Mouse (Mus musculus): ENCODE measurements around the gene Tsc22d1. TPM values are rescaled to one million over a fixed set of nuclear protein-coding genes. Genes with fewer than 3 reads are reported as not detected.

Tsc22d1 gene
- polyA plus RNA-seq, 1 experiment from 2014 or later, result 116 TPM

- no peaks in the 10 kb centered on the region for H3K9me3 ChIP-seq (replicated peaks)
- DNase-seq (peak; percentile 68), ATAC-seq (ENCODE audit: low read depth) (peak; percentile 49)
- H3K36me3 ChIP-seq, result peaks cover 24% of the 10 kb centered on the region
- H3K9ac ChIP-seq, result peak overlapping the region; percentile 92
- H3K4me3 ChIP-seq (replicated peaks), result peak overlapping the region; percentile 77
- H3K4me2 ChIP-seq, result peak overlapping the region; percentile 75
- no peaks in the 10 kb centered on the region for H3K27me3 ChIP-seq
- H3K4me1 ChIP-seq (replicated peaks), result peaks cover 38% of the 10 kb centered on the region
- WGBS (ENCODE audit: insufficient replicate concordance), result under 1% methylated on average over 31 of the region's 31 CpGs
- H3K27ac ChIP-seq, result peak overlapping the region; percentile 93
Observed at GRCm38 (mm10) chr14:76505439-76506220, 90.9 kb downstream of the Tsc22d1 start.

- Histone ChIP-seq H3K36me3 (peaks cover 24% of the 10 kb centered on the region), H3K4me2 (peak overlapping the region; percentile 75), H3K9me3 (replicated peaks) (no peaks in the 10 kb centered on the region), H3K4me3 (replicated peaks) (peak overlapping the region; percentile 77), H3K27ac (peak overlapping the region; percentile 93), H3K4me1 (replicated peaks) (peaks cover 37% of the 10 kb centered on the region), H3K9ac (peak overlapping the region; percentile 92), H3K27me3 (no peaks in the 10 kb centered on the region)
- WGBS (ENCODE audit: insufficient replicate concordance), result 75% methylated on average over 27 of the region's 27 CpGs
- DNase-seq (no peak), ATAC-seq (ENCODE audit: low read depth) (no peak)
Observed at GRCm38 (mm10) chr14:76506425-76507205, 91.9 kb downstream of the Tsc22d1 start.

- no peak for DNase-seq
- H3K9me3 ChIP-seq (replicated peaks), result no peaks in the 10 kb centered on the region
- H3K9ac ChIP-seq, result peak overlapping the region; percentile 92; the same call in 1 of the 2 replicates
- peaks cover 24% of the 10 kb centered on the region for H3K36me3 ChIP-seq
- H3K4me2 ChIP-seq, result peak overlapping the region; percentile 75
- H3K27ac ChIP-seq, result peak overlapping the region; percentile 65; the same call in 1 of the 2 replicates
- no peaks in the 10 kb centered on the region for H3K27me3 ChIP-seq
- WGBS (ENCODE audit: insufficient replicate concordance), result 93% methylated on average over 7 of the region's 7 CpGs
- H3K4me3 ChIP-seq (replicated peaks), result peak overlapping the region; percentile 77
- ATAC-seq (ENCODE audit: low read depth), result no peak
- H3K4me1 ChIP-seq (replicated peaks), result peaks cover 37% of the 10 kb centered on the region
Observed at GRCm38 (mm10) chr14:76507357-76507756, 92.6 kb downstream of the Tsc22d1 start.

DNA sequence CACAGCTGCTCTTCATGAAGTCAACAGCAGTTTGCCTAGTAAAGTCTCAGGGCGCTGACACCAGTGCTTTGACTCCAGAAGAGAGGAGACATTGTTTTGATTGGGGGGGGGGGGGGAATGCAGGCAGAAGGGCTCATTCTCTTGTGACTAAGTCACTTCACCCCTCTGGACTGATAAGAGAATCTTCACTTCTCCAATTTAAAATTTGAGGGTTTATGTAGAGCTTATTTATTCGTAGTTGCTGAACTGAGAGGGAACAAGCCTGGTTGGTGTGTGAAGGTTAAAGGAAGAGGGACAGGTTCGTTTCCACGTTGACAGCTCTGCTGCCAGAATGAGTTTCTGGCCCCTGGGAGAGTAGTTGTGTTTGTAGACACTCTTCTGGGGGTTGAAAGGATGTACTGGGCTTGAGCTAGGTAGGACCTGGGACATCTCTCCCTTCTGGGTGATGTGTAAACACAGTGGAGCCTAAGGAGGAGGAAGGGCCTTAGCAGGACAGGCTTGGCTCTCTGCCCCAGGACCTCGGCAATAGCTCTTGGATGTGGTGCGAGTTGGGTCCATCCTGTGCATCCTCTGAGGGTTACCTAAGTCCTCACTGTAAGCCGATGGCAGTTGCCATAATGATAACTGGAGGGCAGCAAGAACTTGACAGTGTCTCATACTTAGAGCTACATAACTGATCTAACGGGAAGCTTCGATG, 93.2 kb downstream of the Tsc22d1 start:
- Histone ChIP-seq H3K27me3 (no peaks in the 10 kb centered on the region), H3K9me3 (replicated peaks) (no peaks in the 10 kb centered on the region), H3K27ac (peak overlapping the region; percentile 65), H3K9ac (peak overlapping the region; percentile 92; the same call in 1 of the 2 replicates), H3K4me1 (replicated peaks) (peaks cover 40% of the 10 kb centered on the region), H3K36me3 (peaks cover 24% of the 10 kb centered on the region), H3K4me2 (peak overlapping the region; percentile 75), H3K4me3 (replicated peaks) (peak overlapping the region; percentile 77)
- ATAC-seq (ENCODE audit: low read depth) (no peak), DNase-seq (no peak)
- WGBS (ENCODE audit: insufficient replicate concordance), result 75% methylated on average over 9 of the region's 9 CpGs

- ATAC-seq (ENCODE audit: low read depth) (no peak), DNase-seq (no peak)
- WGBS (ENCODE audit: insufficient replicate concordance), result 83% methylated on average over 10 of the region's 10 CpGs
- H3K9me3 ChIP-seq (replicated peaks), result no peaks in the 10 kb centered on the region
- no peak overlapping the region for H3K9ac ChIP-seq
- no peak overlapping the region for H3K4me3 ChIP-seq (replicated peaks)
- no peak overlapping the region for H3K27ac ChIP-seq
- peaks cover 24% of the 10 kb centered on the region for H3K36me3 ChIP-seq
- H3K27me3 ChIP-seq, result no peaks in the 10 kb centered on the region
- no peak overlapping the region for H3K4me2 ChIP-seq
- H3K4me1 ChIP-seq (replicated peaks), result peaks cover 42% of the 10 kb centered on the region
Observed at GRCm38 (mm10) chr14:76508701-76509100, 93.9 kb downstream of the Tsc22d1 start.

DNA sequence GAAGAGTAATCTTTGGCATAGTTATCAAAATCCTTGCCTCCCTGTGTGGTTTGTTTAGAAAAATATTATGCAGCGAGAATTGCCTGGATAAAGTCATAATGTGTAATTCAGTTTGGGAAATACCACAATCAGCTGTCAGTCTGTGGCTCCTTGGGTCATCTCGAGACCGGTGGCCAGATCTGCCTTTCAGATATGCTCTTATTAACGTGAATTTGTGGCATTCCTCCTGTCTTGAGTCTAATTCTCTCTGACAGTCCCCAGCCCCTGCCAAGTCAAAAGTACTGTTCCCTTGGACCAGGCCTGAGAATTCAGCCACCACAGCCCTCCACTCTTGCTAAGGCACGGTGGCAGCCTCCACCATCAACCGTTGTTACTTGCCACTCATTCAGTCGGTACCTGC, 97.2 kb downstream of the Tsc22d1 start:
- Histone ChIP-seq H3K4me1 (replicated peaks) (peaks cover 58% of the 10 kb centered on the region), H3K4me2 (no peak overlapping the region), H3K36me3 (peaks cover 13% of the 10 kb centered on the region), H3K9me3 (replicated peaks) (no peaks in the 10 kb centered on the region), H3K27ac (no peak overlapping the region), H3K9ac (no peak overlapping the region), H3K27me3 (no peaks in the 10 kb centered on the region), H3K4me3 (replicated peaks) (no peak overlapping the region)
- ATAC-seq (ENCODE audit: low read depth) (no peak), DNase-seq (no peak)
- 65% methylated on average over 7 of the region's 7 CpGs for WGBS (ENCODE audit: insufficient replicate concordance)

- Histone ChIP-seq H3K27me3 (no peaks in the 10 kb centered on the region), H3K36me3 (no peaks in the 10 kb centered on the region), H3K27ac (no peak overlapping the region), H3K4me2 (no peak overlapping the region), H3K9me3 (replicated peaks) (no peaks in the 10 kb centered on the region), H3K4me1 (replicated peaks) (peaks cover 61% of the 10 kb centered on the region), H3K9ac (no peak overlapping the region), H3K4me3 (replicated peaks) (no peak overlapping the region)
- no peak for DNase-seq
- WGBS (ENCODE audit: insufficient replicate concordance), result 39% methylated on average over 11 of the region's 11 CpGs
- no peak for ATAC-seq (ENCODE audit: low read depth)
Observed at GRCm38 (mm10) chr14:76513395-76514049, 98.8 kb downstream of the Tsc22d1 start.

DNA sequence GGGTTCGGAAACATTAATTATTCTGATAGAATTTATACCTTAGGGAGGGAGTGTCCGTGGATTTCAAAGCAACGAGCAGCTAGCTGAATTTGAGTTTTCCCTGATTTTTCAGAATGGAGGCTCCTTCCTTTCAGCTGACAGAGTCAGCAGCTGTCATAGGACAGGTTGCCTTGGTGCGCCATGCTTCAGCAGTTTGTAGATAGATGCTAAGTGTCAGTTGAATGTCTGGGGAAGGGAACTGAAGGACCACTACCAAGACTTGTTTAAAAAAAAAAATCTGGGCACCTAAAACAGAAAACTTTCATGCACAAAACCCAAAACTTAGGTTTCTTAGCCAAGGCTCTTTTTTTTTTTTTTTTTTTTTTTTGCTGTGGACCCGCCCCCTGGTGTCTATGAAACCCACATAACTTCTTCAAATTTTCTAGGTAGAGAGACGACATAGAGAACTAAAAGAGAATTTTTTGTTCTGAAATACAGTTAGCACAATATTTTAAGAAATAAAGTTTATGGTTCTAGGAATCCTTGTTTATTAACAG, 99.4 kb downstream of the Tsc22d1 start:
- Histone ChIP-seq H3K27ac (no peak overlapping the region), H3K4me2 (no peak overlapping the region)
- no peak for ATAC-seq (ENCODE audit: low read depth)

GRCm38 (mm10) chr14:76515620-76516019, 100.9 kb downstream of the Tsc22d1 start:
- Histone ChIP-seq H3K36me3 (no peaks in the 10 kb centered on the region), H3K9me3 (replicated peaks) (no peaks in the 10 kb centered on the region), H3K4me1 (replicated peaks) (peaks cover 74% of the 10 kb centered on the region), H3K9ac (no peak overlapping the region), H3K27me3 (no peaks in the 10 kb centered on the region), H3K27ac (no peak overlapping the region), H3K4me3 (replicated peaks) (no peak overlapping the region), H3K4me2 (no peak overlapping the region)
- no peak for ATAC-seq (ENCODE audit: low read depth)
- no peak for DNase-seq
- WGBS (ENCODE audit: insufficient replicate concordance), result 69% methylated on average over 7 of the region's 7 CpGs

More for the DNA sequence above, 99.4 kb downstream of the Tsc22d1 start:
- Histone ChIP-seq H3K9me3 (replicated peaks) (no peaks in the 10 kb centered on the region), H3K36me3 (no peaks in the 10 kb centered on the region), H3K9ac (no peak overlapping the region), H3K4me3 (replicated peaks) (no peak overlapping the region), H3K4me1 (replicated peaks) (peaks cover 63% of the 10 kb centered on the region), H3K27me3 (no peaks in the 10 kb centered on the region)
- WGBS (ENCODE audit: insufficient replicate concordance), result 52% methylated on average over 6 of the region's 6 CpGs
- DNase-seq, result no peak

- Histone ChIP-seq H3K36me3 (no peaks in the 10 kb centered on the region), H3K9ac (no peak overlapping the region), H3K4me3 (replicated peaks) (no peak overlapping the region), H3K4me1 (replicated peaks) (peaks cover 81% of the 10 kb centered on the region), H3K27me3 (no peaks in the 10 kb centered on the region), H3K9me3 (replicated peaks) (no peaks in the 10 kb centered on the region), H3K4me2 (no peak overlapping the region), H3K27ac (no peak overlapping the region)
- 67% methylated on average over 5 of the region's 5 CpGs for WGBS (ENCODE audit: insufficient replicate concordance)
- DNase-seq (no peak), ATAC-seq (ENCODE audit: low read depth) (no peak)
Observed at GRCm38 (mm10) chr14:76518217-76518616, 103.5 kb downstream of the Tsc22d1 start.
